Mouse (Mus musculus) midbrain, embryonic 14.5 days (tissue): ENCODE measurements around the gene Itgb3bp. TPM values are rescaled to one million over a fixed set of nuclear protein-coding genes. Genes with fewer than 3 reads are reported as not detected.
A peak's percentile ranks its signal among the peaks of the same experiment; 100 is the strongest.

Source experiments
- ATAC-seq: fragments of 200-750 bp; cut with Nextera tagmentation; 2 replicates; pipeline ENCODE4 v1.8.0; 2017; ENCODE audit warnings: moderate number of reproducible peaks, moderate library complexity; ENCODE audit not compliant: low FRiP score, low TSS enrichment
- DNase-seq: peaks from one replicate; pipeline ENCODE4 v3.0.0-alpha.2; 2015
- H3K27ac ChIP-seq: fragments of 300-500 bp; sonication (generic); replicated peaks from 2 replicates; pipeline ENCODE4 v1.5.1; 2014; ENCODE audit warnings: mild to moderate bottlenecking, low read depth, low read length, moderate library complexity
- H3K27me3 ChIP-seq: fragments of 300-500 bp; sonication (generic); 2 replicates; pipeline ENCODE4 v1.6.1; 2014; ENCODE audit warnings: low read length, control low read depth, mixed read lengths; ENCODE audit not compliant: control insufficient read depth, insufficient read depth
- H3K36me3 ChIP-seq: fragments of 300-500 bp; sonication (generic); 2 replicates; pipeline ENCODE4 v1.6.1; 2014; ENCODE audit warnings: low read length, control low read depth; ENCODE audit not compliant: control insufficient read depth, insufficient read depth
- H3K4me1 ChIP-seq: fragments of 300-500 bp; sonication (generic); 2 replicates; pipeline ENCODE4 v1.6.1; 2014; ENCODE audit warnings: mild to moderate bottlenecking, antibody characterized with exemption, low read length, control low read depth; ENCODE audit not compliant: control insufficient read depth, insufficient read depth
- H3K4me2 ChIP-seq: fragments of 300-500 bp; sonication (generic); 2 replicates; pipeline ENCODE4 v1.6.1; 2014; ENCODE audit warnings: mild to moderate bottlenecking, low read length, moderate library complexity
- H3K4me3 ChIP-seq: fragments of 300-500 bp; sonication (generic); replicated peaks from 2 replicates; pipeline ENCODE4 v1.5.1; 2014; ENCODE audit warnings: low read depth, low read length
- H3K9ac ChIP-seq: fragments of 300-500 bp; sonication (generic); replicated peaks from 2 replicates; pipeline ENCODE4 v1.6.1; 2014; ENCODE audit warnings: mild to moderate bottlenecking, low read length, moderate library complexity
- H3K9me3 ChIP-seq: fragments of 300-500 bp; sonication (generic); 2 replicates; pipeline ENCODE4 v1.6.1; 2016; ENCODE audit warnings: low read length, control low read depth, mixed read lengths; ENCODE audit not compliant: control insufficient read depth
- WGBS: fragments of 180-500 bp; shearing (Covaris S2); extraction: QIAGEN DNeasy Blood & Tissue Kit; methylation state at CpG from one replicate; pipeline ENCODE4 v1.1.7; 2014; 5-methylcytosine and 5-hydroxymethylcytosine counted together
- polyA plus RNA-seq: library from polyadenylated mRNA; unstranded; fragments of >200 nt; fragmentation: Nextera tagmentation; extraction: Ambion mirVana; gene quantifications from 2 replicates; pipeline ENCODE4 v1.2.1, GENCODE M21; 2014

Gene Itgb3bp
- polyA plus RNA-seq, 1 experiment from 2014 or later: 19.0 TPM

GRCm38 (mm10) chr4:99724331-99724730 lies 205.3 kb downstream of the Itgb3bp start:
- WGBS: 93% methylated on average over 4 of the region's 4 CpGs
- DNase-seq (no peak), ATAC-seq (no peak)
- H3K9me3 ChIP-seq: no peaks in the 10 kb centered on the region
- H3K4me3 ChIP-seq: no peak overlapping the region
- H3K36me3 ChIP-seq: peaks cover 14% of the 10 kb centered on the region; the same call in 1 of the 2 replicates
- H3K4me1 ChIP-seq: no peaks in the 10 kb centered on the region
- H3K4me2 ChIP-seq: no peak overlapping the region
- no peaks in the 10 kb centered on the region for H3K27me3 ChIP-seq
- H3K9ac ChIP-seq: no peak overlapping the region
- no peak overlapping the region for H3K27ac ChIP-seq

- Histone ChIP-seq H3K4me2 (no peak overlapping the region), H3K4me3 (no peak overlapping the region), H3K9ac (no peak overlapping the region), H3K36me3 (no peaks in the 10 kb centered on the region), H3K27ac (no peak overlapping the region), H3K9me3 (no peaks in the 10 kb centered on the region), H3K4me1 (peaks cover 5% of the 10 kb centered on the region; the same call in 1 of the 2 replicates), H3K27me3 (no peaks in the 10 kb centered on the region)
- ATAC-seq (no peak), DNase-seq (no peak)
- WGBS: 88% methylated on average over 4 of the region's 4 CpGs
Observed at GRCm38 (mm10) chr4:99717905-99718304, 211.7 kb downstream of the Itgb3bp start.

GRCm38 (mm10) chr4:99715783-99716416 lies 213.7 kb downstream of the Itgb3bp start:
- ATAC-seq (no peak), DNase-seq (no peak)
- Histone ChIP-seq H3K27ac (peak overlapping the region; percentile 68; the same call in 1 of the 2 replicates), H3K4me1 (peaks cover 5% of the 10 kb centered on the region; the same call in 1 of the 2 replicates), H3K9ac (peak overlapping the region; percentile 86), H3K4me2 (peak overlapping the region; percentile 82), H3K4me3 (peak overlapping the region; percentile 69), H3K36me3 (no peaks in the 10 kb centered on the region), H3K27me3 (no peaks in the 10 kb centered on the region), H3K9me3 (no peaks in the 10 kb centered on the region)
- 27% methylated on average over 25 of the region's 25 CpGs for WGBS

Other genes starting within 250 kb of the Itgb3bp start
- 11.1 and 11.6 TPM in 2 replicates for gene Alg6, start 214.1 kb downstream of the Itgb3bp start, polyA plus RNA-seq
- 16.2 and 20.1 TPM in 2 replicates for gene Efcab7, start 100.6 kb downstream of the Itgb3bp start, polyA plus RNA-seq
- 65.5 and 76.0 TPM in 2 replicates for gene Pgm1, start 399 bp downstream of the Itgb3bp start, polyA plus RNA-seq
- 0.81 and 1.5 TPM in 2 replicates for gene Ror1, start 166.0 kb upstream of the Itgb3bp start, polyA plus RNA-seq